Mouse (Mus musculus): ENCODE data around the gene H1f0.
"Not testable (repeated sequence)": the region's sequence is repeated elsewhere in the genome, so short reads cannot be mapped to it uniquely, and the experiment has no call there.

Gene H1f0

GRCm38 (mm10) chr15:79005581-79005980, 22.7 kb upstream of the H1f0 start:
- no peak for DNase-seq (ENCODE audit: low spot score)

- DNase-seq (ENCODE audit: low spot score), result no peak
Measured at GRCm38 (mm10) chr15:79006638-79007037, 21.6 kb upstream of the H1f0 start.

- no peak for DNase-seq (ENCODE audit: low spot score)
Measured at GRCm38 (mm10) chr15:79007059-79007458, 21.2 kb upstream of the H1f0 start.

GRCm38 (mm10) chr15:79007836-79008235, 20.4 kb upstream of the H1f0 start:
- not testable (repeated sequence) for DNase-seq (ENCODE audit: low spot score)

DNA sequence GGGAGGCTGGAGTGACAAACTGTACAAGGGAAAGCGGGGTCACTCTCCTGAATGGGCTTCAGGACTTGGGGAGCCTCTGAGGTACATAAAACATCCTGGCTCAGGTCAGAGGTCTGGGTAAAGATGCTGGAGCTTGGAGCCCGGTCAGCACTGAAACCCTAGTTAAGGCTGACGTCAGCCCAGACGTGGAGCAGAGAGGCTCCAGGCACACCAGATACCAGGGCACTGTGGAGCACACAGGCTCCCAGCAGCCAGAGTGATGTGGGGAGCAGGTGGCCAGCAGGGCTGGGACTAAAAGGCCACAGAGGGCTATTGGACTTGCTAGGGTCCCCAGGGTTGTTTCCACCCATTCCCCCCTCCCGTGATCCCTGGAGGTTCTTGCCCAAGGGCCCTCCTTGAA, 18.5 kb upstream of the H1f0 start:
- no peak for DNase-seq (ENCODE audit: low spot score)

GRCm38 (mm10) chr15:79011550-79011949, 16.7 kb upstream of the H1f0 start:
- no peak for DNase-seq (ENCODE audit: low spot score)

DNA sequence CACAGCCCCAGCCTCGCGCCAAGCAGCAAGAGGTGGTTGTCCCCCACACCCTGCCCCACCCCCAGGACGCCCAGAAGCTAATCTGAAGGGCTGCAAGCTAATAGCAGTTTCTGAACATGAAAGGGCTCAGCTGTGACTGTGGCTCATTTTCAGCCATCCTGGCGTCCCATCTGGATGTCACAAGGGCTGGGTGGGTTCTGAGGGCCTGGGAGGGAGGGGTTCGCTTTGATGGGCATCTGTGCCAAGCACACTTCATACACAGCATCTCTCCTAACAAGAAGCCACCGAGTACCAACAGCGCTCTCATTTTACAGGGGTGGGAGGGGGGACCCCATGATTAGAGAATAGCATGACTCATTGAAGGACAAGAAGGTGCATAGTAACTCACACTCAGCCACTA, 14.9 kb upstream of the H1f0 start:
- no peak for DNase-seq (ENCODE audit: low spot score)

- no peak for DNase-seq (ENCODE audit: low spot score)
Measured at GRCm38 (mm10) chr15:79018191-79018590, 10.1 kb upstream of the H1f0 start.

- DNase-seq (ENCODE audit: low spot score), result no peak
Measured at GRCm38 (mm10) chr15:79018886-79019285, 9.4 kb upstream of the H1f0 start.

DNA sequence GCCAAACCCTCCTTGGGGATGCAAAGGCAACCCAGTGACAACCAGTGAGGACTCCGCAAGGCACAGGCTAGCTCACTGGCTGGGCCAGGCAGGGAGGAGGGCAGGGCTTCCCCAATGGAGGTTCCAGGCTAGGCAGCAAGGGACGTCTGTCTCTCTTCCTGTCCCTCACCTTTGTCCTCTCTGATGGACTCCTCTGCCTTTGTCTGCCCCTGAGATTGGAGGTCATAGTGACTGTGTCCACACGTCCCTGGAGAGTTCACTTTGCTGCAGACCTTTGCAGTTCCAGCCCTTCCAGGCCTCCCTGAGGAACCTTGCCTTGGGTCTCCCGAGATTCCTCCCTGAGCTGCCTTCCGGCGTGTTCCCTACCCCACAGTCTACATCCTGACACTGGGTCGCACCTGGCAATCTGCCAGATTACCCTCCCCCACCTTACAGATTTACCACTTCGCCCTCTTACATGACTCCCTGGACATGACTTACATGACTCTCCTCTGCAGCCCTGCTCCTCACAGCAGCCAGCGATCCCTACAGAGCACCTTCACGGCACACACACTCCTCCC, 5.5 kb upstream of the H1f0 start:
- DNase-seq (ENCODE audit: low spot score), result no peak

DNA sequence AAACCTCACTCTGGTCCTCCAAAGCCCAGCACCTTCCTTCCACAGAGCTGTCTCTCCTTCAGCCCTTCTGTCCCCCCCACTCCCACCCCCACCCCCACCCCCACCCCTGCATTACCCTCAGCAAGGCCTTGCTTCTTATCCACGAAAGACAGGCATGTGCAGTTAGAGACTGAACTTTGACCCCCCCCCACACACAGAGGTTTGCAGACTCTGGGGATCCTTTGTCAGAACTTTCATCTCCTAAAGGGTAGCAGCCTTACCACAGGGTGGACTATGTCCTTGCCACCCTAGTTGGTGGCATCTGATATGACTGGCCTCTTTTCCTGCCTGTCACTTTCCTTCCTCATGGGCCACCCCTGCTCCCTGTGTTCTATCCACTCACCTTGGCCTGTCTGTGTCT, 4.9 kb upstream of the H1f0 start:
- DNase-seq (ENCODE audit: low spot score), result no peak

- DNase-seq (ENCODE audit: low spot score), result no peak
Measured at GRCm38 (mm10) chr15:79025687-79026308, 2.5 kb upstream of the H1f0 start.

GRCm38 (mm10) chr15:79026511-79027290, 1.5 kb upstream of the H1f0 start:
- DNase-seq (ENCODE audit: low spot score), result no peak

- DNase-seq (ENCODE audit: low spot score), result no peak
Measured at GRCm38 (mm10) chr15:79027291-79028205, 702 bp upstream of the H1f0 start.

GRCm38 (mm10) chr15:79028823-79029484, 704 bp downstream of the H1f0 start:
- no peak for DNase-seq (ENCODE audit: low spot score)

GRCm38 (mm10) chr15:79029519-79030241, 1.4 kb downstream of the H1f0 start:
- no peak for DNase-seq (ENCODE audit: low spot score)

- peak; percentile 76 for DNase-seq (ENCODE audit: low spot score)
Measured at GRCm38 (mm10) chr15:79030551-79031435, 2.5 kb downstream of the H1f0 start.

- DNase-seq (ENCODE audit: low spot score), result not testable (repeated sequence)
Measured at GRCm38 (mm10) chr15:79031908-79032307, 3.7 kb downstream of the H1f0 start.

GRCm38 (mm10) chr15:79037913-79038328, 9.7 kb downstream of the H1f0 start:
- DNase-seq (ENCODE audit: low spot score), result no peak

DNA sequence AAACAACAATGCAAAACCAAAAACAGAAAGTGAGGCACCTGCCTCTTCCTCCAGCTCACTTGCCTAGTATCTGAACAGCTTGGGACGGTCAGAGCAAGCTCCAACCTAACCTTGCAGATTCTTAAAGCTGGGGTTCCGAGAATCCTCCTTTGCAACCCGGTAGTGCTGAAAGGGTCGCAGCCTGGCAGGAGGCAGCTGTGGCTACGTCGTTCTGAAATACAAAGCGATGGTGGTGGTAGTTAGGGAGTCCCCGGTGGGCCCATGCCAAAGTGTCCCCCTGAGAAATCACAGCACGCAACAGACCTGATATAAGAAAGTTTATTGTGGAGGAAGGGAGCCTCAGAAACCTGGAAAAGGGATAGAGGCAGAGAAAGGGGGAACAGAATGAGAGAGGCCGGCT, 10.1 kb downstream of the H1f0 start:
- no peak for DNase-seq (ENCODE audit: low spot score)

Measured in left cerebral cortex, adult 11 months (tissue).